Mouse (Mus musculus): ENCODE measurements at regions not wholly inside any gene's neighbourhood (a gene's known extent, or its start where the extent isn't known, plus 50 kb on each side); places are given as distances from the start of the nearest gene placed in this dataset.
A peak's percentile ranks its signal among the peaks of the same experiment; 100 is the strongest.

DNA sequence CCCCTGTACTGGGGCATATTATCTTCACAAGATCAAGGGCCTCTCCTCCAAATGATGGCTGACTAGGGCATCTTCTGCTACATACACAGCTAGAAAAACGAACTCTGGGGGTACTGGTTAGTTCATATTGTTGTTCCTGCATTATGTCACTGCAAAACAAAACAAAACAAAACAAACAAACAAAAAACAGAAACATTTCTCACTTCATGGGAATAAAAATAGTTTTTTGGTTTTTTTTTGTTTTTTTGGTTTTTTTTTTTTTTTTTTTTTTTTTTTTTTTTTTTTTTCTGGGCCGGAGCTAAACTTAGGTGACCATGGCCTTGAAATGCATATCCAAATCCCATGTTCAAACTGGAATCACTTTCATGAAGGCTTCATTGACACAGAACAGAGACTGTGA lies 1184.4 kb downstream of the Efna5 start:
- Histone ChIP-seq H3K27me3 (ENCODE audit: control insufficient read depth, insufficient read depth, low read length) (no peaks in the 10 kb centered on the region), H3K36me3 (ENCODE audit: control insufficient read depth, insufficient read depth, low read length) (no peaks in the 10 kb centered on the region), H3K9ac (ENCODE audit: low read depth, low read length) (no peak overlapping the region), H3K27ac (no peak overlapping the region), H3K4me3 (no peak overlapping the region), H3K4me1 (ENCODE audit: control insufficient read depth, insufficient read depth, low read length) (no peaks in the 10 kb centered on the region), H3K79me2 (replicated peaks; ENCODE audit: control insufficient read depth, insufficient read depth, low read length) (no peaks in the 10 kb centered on the region)
- TF ChIP-seq CTCF (IDR thresholded peaks at IDR 0.05) (no peak), EP300 (IDR thresholded peaks at IDR 0.05; ENCODE audit: insufficient read depth, low read depth, low read length) (no peak)
- 82% methylated on average over 2 of the region's 2 CpGs for WGBS
- intact Hi-C loops (cut with DNase I): no loop called here
- DNase-seq: no peak

GRCm38 (mm10) chr17:61686325-61686724 lies 1194.8 kb downstream of the Efna5 start:
- no peak for DNase-seq
- H3K27ac ChIP-seq: no peak overlapping the region
- no peak overlapping the region for H3K4me3 ChIP-seq
- H3K9ac ChIP-seq (ENCODE audit: low read depth, low read length): no peak overlapping the region
- H3K79me2 ChIP-seq (replicated peaks; ENCODE audit: control insufficient read depth, insufficient read depth, low read length): no peaks in the 10 kb centered on the region
- no peaks in the 10 kb centered on the region for H3K36me3 ChIP-seq (ENCODE audit: control insufficient read depth, insufficient read depth, low read length)
- intact Hi-C loops (cut with DNase I): no loop called here
- no peaks in the 10 kb centered on the region for H3K27me3 ChIP-seq (ENCODE audit: control insufficient read depth, insufficient read depth, low read length)
- no peaks in the 10 kb centered on the region for H3K4me1 ChIP-seq (ENCODE audit: control insufficient read depth, insufficient read depth, low read length)
- TF ChIP-seq EP300 (IDR thresholded peaks at IDR 0.05; ENCODE audit: insufficient read depth, low read depth, low read length): no peak
- TF ChIP-seq POLR2A (IDR thresholded peaks at IDR 0.05; ENCODE audit: insufficient read depth, low read depth, low read length): no peak
- peak; percentile 26 for TF ChIP-seq CTCF (IDR thresholded peaks at IDR 0.05)
- 66% methylated on average over 4 of the region's 4 CpGs for WGBS

DNA sequence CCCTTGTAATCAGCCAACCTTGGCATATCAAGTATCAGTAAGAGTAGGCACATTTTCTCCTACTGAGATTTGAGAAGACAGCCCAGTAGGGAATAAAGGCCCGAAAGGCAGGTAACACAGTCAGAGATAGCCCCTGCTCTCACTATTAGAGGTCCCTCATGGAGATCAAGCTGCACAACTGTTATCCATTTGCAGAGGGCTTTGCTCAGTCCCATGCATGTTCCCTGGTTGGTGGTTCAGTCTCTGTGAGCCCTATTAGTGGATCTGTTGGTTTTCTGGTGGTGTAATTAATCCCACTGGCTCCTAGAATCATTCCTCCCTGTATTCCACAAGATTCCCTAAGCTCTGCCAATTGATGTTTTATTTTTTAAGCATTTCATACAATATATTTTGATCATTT lies 1196.6 kb downstream of the Efna5 start:
- intact Hi-C loops (cut with DNase I): no loop called here
- no peaks in the 10 kb centered on the region for H3K27me3 ChIP-seq (ENCODE audit: control insufficient read depth, insufficient read depth, low read length)

GRCm38 (mm10) chr17:61670651-61671050 lies 1210.5 kb downstream of the Efna5 start:
- H3K36me3 ChIP-seq (ENCODE audit: control insufficient read depth, insufficient read depth, low read length): no peaks in the 10 kb centered on the region
- DNase-seq: no peak
- WGBS: 46% methylated on average over 1 of the region's 1 CpGs
- intact Hi-C loops (cut with DNase I): no loop called here
- H3K9ac ChIP-seq (ENCODE audit: low read depth, low read length): no peak overlapping the region
- H3K4me1 ChIP-seq (ENCODE audit: control insufficient read depth, insufficient read depth, low read length): no peaks in the 10 kb centered on the region
- no peak overlapping the region for H3K27ac ChIP-seq
- TF ChIP-seq EP300 (IDR thresholded peaks at IDR 0.05; ENCODE audit: insufficient read depth, low read depth, low read length) (no peak), CTCF (IDR thresholded peaks at IDR 0.05) (no peak), POLR2A (IDR thresholded peaks at IDR 0.05; ENCODE audit: insufficient read depth, low read depth, low read length) (no peak)
- H3K27me3 ChIP-seq (ENCODE audit: control insufficient read depth, insufficient read depth, low read length): no peaks in the 10 kb centered on the region
- H3K4me3 ChIP-seq: no peak overlapping the region
- H3K79me2 ChIP-seq (replicated peaks; ENCODE audit: control insufficient read depth, insufficient read depth, low read length): no peaks in the 10 kb centered on the region

More for the DNA sequence above, 1196.6 kb downstream of the Efna5 start:
- 90% methylated on average over 1 of the region's 1 CpGs for whole genome bisulfite sequencing
- no peaks in the 10 kb centered on the region for H3K79me2 ChIP-seq (replicated peaks; ENCODE audit: control insufficient read depth, insufficient read depth, low read length)
- no peaks in the 10 kb centered on the region for H3K36me3 ChIP-seq (ENCODE audit: control insufficient read depth, insufficient read depth, low read length)
- TF ChIP-seq CTCF (IDR thresholded peaks at IDR 0.05) (no peak), EP300 (IDR thresholded peaks at IDR 0.05; ENCODE audit: insufficient read depth, low read depth, low read length) (no peak), POLR2A (IDR thresholded peaks at IDR 0.05; ENCODE audit: insufficient read depth, low read depth, low read length) (no peak)
- no peak for DNase-seq
- no peak overlapping the region for H3K27ac ChIP-seq
- H3K4me3 ChIP-seq: no peak overlapping the region
- H3K9ac ChIP-seq (ENCODE audit: low read depth, low read length): no peak overlapping the region
- no peaks in the 10 kb centered on the region for H3K4me1 ChIP-seq (ENCODE audit: control insufficient read depth, insufficient read depth, low read length)

- Histone ChIP-seq H3K27ac (no peak overlapping the region), H3K36me3 (ENCODE audit: control insufficient read depth, insufficient read depth, low read length) (no peaks in the 10 kb centered on the region), H3K27me3 (ENCODE audit: control insufficient read depth, insufficient read depth, low read length) (no peaks in the 10 kb centered on the region), H3K4me1 (ENCODE audit: control insufficient read depth, insufficient read depth, low read length) (no peaks in the 10 kb centered on the region), H3K9ac (ENCODE audit: low read depth, low read length) (no peak overlapping the region), H3K4me3 (no peak overlapping the region), H3K79me2 (replicated peaks; ENCODE audit: control insufficient read depth, insufficient read depth, low read length) (no peaks in the 10 kb centered on the region)
- intact Hi-C loops (cut with DNase I): no loop called here
- TF ChIP-seq CTCF (IDR thresholded peaks at IDR 0.05) (no peak), EP300 (IDR thresholded peaks at IDR 0.05; ENCODE audit: insufficient read depth, low read depth, low read length) (no peak), POLR2A (IDR thresholded peaks at IDR 0.05; ENCODE audit: insufficient read depth, low read depth, low read length) (no peak)
- DNase-seq: no peak
Measured at GRCm38 (mm10) chr17:61667428-61667827, 1213.7 kb downstream of the Efna5 start.

DNA sequence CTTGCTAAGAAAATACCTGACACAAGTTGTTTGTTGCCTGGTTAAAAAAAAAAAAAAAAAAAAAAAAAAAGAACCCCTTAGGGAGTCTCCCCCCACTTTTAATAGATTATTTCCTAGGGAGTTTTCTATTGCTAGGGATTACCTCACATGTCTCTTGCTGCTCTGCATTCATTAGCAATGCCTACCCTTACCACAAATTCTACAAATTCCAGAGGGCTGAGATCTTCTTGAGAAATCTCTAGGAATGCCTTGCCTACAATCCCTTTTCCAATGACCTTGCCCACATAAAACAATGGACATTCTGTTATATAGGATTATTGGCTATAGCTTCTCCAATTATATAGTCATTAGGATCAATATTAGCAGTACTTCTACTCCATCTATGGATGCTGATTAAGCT lies 1216.2 kb downstream of the Efna5 start:
- TF ChIP-seq POLR2A (IDR thresholded peaks at IDR 0.05; ENCODE audit: insufficient read depth, low read depth, low read length) (no peak), CTCF (IDR thresholded peaks at IDR 0.05) (no peak), EP300 (IDR thresholded peaks at IDR 0.05; ENCODE audit: insufficient read depth, low read depth, low read length) (no peak)
- H3K79me2 ChIP-seq (replicated peaks; ENCODE audit: control insufficient read depth, insufficient read depth, low read length): no peaks in the 10 kb centered on the region
- DNase-seq: no peak
- H3K36me3 ChIP-seq (ENCODE audit: control insufficient read depth, insufficient read depth, low read length): no peaks in the 10 kb centered on the region
- no peak overlapping the region for H3K27ac ChIP-seq
- no peak overlapping the region for H3K4me3 ChIP-seq
- no peak overlapping the region for H3K9ac ChIP-seq (ENCODE audit: low read depth, low read length)
- H3K27me3 ChIP-seq (ENCODE audit: control insufficient read depth, insufficient read depth, low read length): no peaks in the 10 kb centered on the region
- no peaks in the 10 kb centered on the region for H3K4me1 ChIP-seq (ENCODE audit: control insufficient read depth, insufficient read depth, low read length)
- intact Hi-C loops (cut with DNase I): no loop called here
